Mouse (Mus musculus): ENCODE measurements around the gene Atf7. TPM values are rescaled to one million over a fixed set of nuclear protein-coding genes. Genes with fewer than 3 reads are reported as not detected.
A peak's percentile ranks its signal among the peaks of the same experiment; 100 is the strongest.
"Not testable (repeated sequence)": the region's sequence is repeated elsewhere in the genome, so short reads cannot be mapped to it uniquely, and the experiment has no call there.

Gene Atf7
- total RNA-seq (2021): 10 to 100 TPM; 35.3 to 39.2 TPM
- long read RNA-seq, experiment 1, full-length matches to known transcripts: 1 of 3 reads
- long read RNA-seq, experiment 1, partial matches to known transcripts: 0 of 3 reads
- long read RNA-seq, experiment 1, other reads (novel, unspliced or antisense): 2 of 3 reads
- long read RNA-seq, experiment 2, full-length matches to known transcripts: 5 of 6 reads
- long read RNA-seq, experiment 2, partial matches to known transcripts: 0 of 6 reads
- long read RNA-seq, experiment 2, other reads (novel, unspliced or antisense): 1 of 6 reads

DNA sequence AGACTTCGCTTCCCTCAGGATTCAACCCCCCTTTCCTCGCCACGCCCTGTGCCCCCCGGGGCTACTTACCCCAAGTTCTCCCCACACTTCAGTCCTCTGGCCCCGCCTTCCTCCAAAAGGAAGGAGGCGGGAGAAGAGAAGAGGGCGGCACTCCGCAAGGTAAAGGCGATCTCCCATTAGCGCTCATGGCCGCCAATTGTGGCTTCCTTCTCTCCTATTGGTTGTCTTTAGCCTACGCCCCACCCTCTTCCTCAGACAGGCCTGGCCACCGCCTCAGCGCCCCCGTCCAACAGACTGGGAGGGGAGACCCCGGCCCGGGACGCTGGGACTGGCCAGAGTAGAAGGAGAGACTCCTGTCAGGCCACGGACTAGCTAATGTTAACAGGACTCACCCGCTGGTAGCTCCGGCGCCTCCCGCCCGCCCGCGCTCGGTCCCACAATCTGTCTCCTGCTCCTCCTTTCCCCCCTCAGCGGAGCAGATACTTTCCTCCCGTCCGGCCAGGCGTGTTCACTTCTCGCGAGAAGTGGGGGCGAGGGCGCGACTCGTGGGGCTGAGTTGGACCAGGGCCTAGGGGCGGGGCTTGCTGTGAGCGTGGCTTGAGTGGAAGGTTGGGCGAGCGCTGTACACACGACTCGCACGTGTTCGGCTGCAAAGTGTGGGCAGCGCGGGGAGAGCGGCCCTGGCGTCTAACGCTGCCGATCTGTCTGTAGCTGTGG, at the start of gene Atf7, which contains the start of gene Gm28047:
TSS of gene Atf7 (minus strand) at position 495 of the 717 bp plus-strand sequence.
TSS of gene Gm28047 (minus strand) at position 98 of the 717 bp plus-strand sequence.
- DNase-seq (ENCODE audit: extremely low spot score in 1 of 2, low spot score in 2 of 2): peak; percentile 98
- TF ChIP-seq CTCF (IDR thresholded peaks at IDR 0.05): no peak
- H3K4me3 ChIP-seq: peak within 1 kb of the TSS; percentile 93
- peak within 1 kb of the TSS; percentile 97 for H3K27ac ChIP-seq
- intact Hi-C loops (cut with DNase I): loop anchor here (2.0 kb wide), 1 partner anchor 46 kb away; no protein-coding TSS in a partner anchor

DNA sequence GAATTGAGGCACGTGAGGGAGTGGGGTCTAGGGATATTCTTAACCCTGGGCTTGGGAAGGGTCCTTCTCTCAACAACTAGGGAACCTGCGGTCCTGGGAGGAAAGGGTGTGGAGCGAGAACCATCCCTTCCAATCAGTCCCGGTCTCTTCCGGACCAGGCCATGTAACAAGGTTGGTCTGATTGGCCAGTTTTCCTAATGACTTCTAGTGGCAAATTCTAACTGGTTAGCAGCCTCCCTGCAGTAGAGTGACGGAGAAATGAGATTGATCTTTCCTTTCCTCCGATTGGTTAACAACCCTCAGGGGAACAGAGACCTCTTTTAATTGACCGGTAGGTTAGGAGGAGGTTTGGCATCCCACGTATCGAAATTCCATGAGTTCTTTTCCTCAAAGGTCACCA, 48.3 kb upstream of the Atf7 start:
- DNase-seq (ENCODE audit: extremely low spot score in 1 of 2, low spot score in 2 of 2): no peak
- intact Hi-C loops (cut with DNase I): loop anchor here (10.0 kb wide), 1 partner anchor 599 kb away; the partner anchor contains the start of gene Eif4b
- Histone ChIP-seq H3K27ac (peak overlapping the region; percentile 98), H3K4me3 (peak overlapping the region; percentile 28)
- no peak for TF ChIP-seq CTCF (IDR thresholded peaks at IDR 0.05)

DNA sequence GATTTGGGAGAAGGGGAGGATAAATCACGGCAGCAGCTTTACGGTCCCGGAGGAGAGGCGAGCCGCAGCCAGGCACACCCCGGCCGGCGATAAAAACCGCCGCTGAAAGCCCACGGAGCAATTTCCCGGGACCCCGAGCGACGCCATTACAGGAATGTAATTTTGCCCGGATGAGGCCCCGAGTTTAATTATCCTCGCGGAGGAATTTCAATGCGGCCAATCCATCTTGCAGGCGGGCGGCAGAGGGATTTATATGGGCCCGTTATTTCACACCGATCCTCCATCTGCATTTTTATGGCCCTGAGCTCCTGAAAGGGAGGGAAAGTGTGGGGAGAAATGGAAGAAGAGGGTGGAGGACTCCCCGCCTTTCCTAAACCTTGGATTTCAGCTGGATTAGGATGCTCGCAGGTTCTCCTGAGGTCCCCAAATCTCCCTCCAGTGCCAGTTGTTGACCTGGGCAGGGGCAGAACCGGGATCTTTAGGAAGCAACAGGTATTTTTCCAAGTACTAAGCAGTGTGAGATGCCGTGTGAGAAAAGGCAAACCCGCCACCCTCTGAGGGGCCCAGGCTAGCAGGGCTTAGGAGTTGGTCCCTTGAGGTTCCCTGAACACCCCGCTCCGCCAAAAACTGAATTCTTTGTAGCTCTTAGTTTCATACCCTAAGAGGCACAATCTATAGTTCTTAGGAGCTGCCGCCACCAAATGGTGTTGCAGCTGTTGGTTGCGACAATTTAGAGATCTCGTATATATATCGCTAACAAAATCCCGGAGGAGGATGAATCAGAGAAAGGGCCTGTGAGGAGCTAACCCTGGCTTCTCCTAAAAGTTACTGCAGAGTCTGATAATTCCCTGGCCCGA, 47.2 kb upstream of the Atf7 start, which contains the start of gene Atp5g2:
TSS of gene Atp5g2 (minus strand) at position 138 of the 857 bp plus-strand sequence.
- intact Hi-C loops (cut with DNase I): loop anchor here (10.0 kb wide), 1 partner anchor 598 kb away; the partner anchor contains the start of gene Eif4b
- peak within 1 kb of the TSS; percentile 59 for H3K4me3 ChIP-seq
- DNase-seq (ENCODE audit: extremely low spot score in 1 of 2, low spot score in 2 of 2): peak in 1 of 2 experiments; percentile 32

DNA sequence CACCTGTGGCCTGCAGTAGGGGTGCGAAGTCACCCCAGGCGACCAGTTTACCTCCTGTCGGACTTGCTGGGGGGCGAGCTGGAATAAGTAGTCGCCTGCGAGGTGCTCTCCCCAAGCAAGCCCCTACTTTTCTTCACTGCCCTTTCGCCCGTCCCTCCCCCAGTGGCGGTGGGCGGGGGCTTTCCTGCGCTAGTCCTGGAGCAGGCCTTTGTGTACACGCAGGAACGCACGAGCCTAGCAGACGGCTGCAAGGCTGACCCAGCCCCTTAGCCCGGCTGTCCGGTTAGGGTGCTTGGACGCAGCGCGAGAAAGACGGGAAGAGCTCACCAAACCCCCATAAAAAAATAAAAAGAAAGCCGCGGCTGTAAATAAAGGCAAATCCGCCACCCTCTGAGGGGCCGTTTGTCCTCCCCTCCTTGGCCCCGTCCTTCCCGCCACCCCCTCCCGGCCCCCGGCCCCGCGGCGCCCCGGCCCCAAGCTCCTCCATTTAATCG, 46.5 kb upstream of the Atf7 start:
- H3K27ac ChIP-seq: peak overlapping the region; percentile 98
- intact Hi-C loops (cut with DNase I): loop anchor here (2.0 to 10.0 kb wide), 5 partner anchors 47 to 597 kb away; partner anchors contain the start of genes Atf7, Eif4b, Gm28047 and Tarbp2
- no peak for TF ChIP-seq CTCF (IDR thresholded peaks at IDR 0.05)
- peak overlapping the region; percentile 59 for H3K4me3 ChIP-seq
- DNase-seq (ENCODE audit: extremely low spot score in 1 of 2, low spot score in 2 of 2): peak; percentile 71 to 77

More for the DNA sequence above, 47.2 kb upstream of the Atf7 start, which contains the start of gene Atp5g2:
- H3K27ac ChIP-seq: peak within 1 kb of the TSS; percentile 98
- no peak for TF ChIP-seq CTCF (IDR thresholded peaks at IDR 0.05)

DNA sequence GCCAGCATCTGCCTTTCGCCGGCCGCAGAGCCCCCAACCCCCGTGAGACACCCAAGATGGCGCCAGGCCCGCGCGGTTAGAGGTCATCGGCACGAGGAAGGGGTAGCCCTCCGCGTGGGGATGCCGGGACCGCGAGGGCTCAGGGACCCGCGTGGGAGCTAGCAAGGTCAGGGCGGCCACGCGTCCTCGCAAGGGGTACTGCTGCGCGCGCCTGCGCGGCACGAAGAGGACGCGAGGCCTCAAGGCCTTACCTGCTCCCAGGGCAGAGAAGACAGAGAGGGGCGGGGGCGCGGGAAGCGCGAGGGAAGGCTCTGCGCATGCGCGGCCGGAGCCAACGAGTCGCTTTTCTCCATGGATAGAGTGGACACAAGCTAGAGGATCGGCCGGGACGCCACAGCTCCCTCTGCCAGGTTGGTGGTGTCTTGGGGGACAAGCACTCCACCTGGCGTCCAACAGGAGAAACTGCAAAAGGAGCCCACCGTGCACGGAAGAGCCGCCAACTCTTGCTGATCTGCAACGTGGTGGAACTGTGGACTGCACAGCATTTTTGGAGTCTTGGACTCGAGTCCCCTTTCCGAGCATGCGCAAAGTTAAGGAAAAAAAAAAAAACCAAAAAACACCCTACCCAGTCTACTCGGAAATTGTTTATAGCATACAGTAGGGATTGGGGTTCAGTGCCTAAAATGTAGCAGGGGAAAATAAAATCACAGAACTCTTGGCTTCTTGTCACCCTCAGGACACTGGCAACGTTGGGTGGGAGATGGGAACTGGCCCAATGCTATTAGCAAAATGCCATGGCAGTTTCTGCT, 45.7 kb upstream of the Atf7 start:
- DNase-seq (ENCODE audit: extremely low spot score in 1 of 2, low spot score in 2 of 2): peak; percentile 96 to 98
- Histone ChIP-seq H3K4me3 (peak overlapping the region; percentile 94), H3K27ac (peak overlapping the region; percentile 98)
- intact Hi-C loops (cut with DNase I): loop anchor here (2.0 to 10.0 kb wide), 5 partner anchors 46 to 596 kb away; partner anchors contain the start of genes Atf7, Eif4b, Gm28047 and Tarbp2
- TF ChIP-seq CTCF (IDR thresholded peaks at IDR 0.05): peak; percentile 98

DNA sequence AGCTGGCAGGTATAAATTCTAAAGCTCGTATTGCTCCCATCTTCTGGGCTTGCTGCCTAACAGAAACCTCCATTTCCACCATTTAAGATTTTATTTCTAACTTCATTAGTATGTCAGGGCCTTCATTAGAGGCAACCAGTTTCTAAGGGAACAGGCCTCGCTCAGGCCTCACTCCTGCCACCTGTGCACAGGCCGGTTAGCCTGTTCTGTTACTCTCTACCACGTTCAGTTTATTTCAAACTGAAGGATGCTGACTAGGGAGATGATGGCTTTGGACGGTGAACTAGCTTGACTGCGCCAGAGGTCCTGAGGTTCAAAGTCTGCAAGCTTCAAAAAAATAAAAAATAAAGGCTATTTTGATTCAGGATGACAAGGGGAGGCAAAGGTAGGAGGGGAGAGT, 45.0 kb upstream of the Atf7 start:
- DNase-seq (ENCODE audit: extremely low spot score in 1 of 2, low spot score in 2 of 2): no peak
- TF ChIP-seq CTCF (IDR thresholded peaks at IDR 0.05): no peak

DNA sequence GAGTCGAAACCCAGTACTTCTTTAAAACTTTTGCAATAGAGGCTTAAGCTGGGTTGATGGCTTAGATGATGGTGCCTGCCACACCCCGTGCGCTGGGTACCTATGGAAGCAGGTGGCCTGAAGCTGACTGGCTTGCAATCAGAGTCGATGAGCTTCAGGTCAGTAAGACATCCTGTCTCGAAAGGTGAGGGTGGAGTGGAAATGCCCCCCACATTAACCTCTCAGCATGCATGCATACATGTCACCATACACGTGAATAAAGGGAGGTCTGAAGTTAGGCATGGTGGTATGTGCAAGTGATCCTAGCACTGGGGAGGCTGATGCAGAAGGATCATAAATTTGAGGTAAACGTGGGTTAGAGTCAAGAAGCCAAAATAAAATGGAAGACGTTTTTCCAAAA, 44.3 kb upstream of the Atf7 start:
- intact Hi-C loops (cut with DNase I): no loop called here
- no peak overlapping the region for H3K27ac ChIP-seq

More for the DNA sequence above, 45.0 kb upstream of the Atf7 start:
- H3K27ac ChIP-seq: peak overlapping the region; percentile 97
- intact Hi-C loops (cut with DNase I): loop anchor here (2.0 to 10.0 kb wide), 5 partner anchors 45 to 595 kb away; partner anchors contain the start of genes Atf7, Eif4b, Gm28047 and Tarbp2
- peak overlapping the region; percentile 94 for H3K4me3 ChIP-seq

DNA sequence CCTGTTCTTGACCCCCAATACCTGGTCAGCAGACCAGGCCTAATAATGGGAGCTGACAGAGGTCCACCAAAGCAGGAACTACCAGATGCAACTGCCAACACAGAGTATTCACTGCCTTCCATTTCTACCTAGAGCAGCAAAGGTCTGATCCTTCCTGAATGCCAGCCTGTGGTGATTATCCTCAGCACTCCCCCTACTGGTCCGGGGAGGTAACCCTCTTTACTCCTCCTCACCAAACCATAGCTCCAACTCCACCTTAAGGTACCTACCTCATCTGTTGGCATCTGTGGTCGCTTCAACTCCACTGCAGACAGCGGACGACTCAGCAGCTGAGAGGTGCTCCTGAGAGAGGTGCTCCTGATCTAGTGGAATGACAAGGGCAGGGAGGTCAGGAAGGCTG, 40.2 kb upstream of the Atf7 start:
- intact Hi-C loops (cut with DNase I): no loop called here
- peak; percentile 54 to 56 for DNase-seq (ENCODE audit: extremely low spot score in 1 of 2, low spot score in 2 of 2)
- H3K4me3 ChIP-seq: no peak overlapping the region
- no peak overlapping the region for H3K27ac ChIP-seq
- TF ChIP-seq CTCF (IDR thresholded peaks at IDR 0.05): peak; percentile 73

More for the DNA sequence above, 44.3 kb upstream of the Atf7 start:
- no peak for TF ChIP-seq CTCF (IDR thresholded peaks at IDR 0.05)
- DNase-seq (ENCODE audit: extremely low spot score in 1 of 2, low spot score in 2 of 2): no peak
- peak overlapping the region; percentile 94 for H3K4me3 ChIP-seq

DNA sequence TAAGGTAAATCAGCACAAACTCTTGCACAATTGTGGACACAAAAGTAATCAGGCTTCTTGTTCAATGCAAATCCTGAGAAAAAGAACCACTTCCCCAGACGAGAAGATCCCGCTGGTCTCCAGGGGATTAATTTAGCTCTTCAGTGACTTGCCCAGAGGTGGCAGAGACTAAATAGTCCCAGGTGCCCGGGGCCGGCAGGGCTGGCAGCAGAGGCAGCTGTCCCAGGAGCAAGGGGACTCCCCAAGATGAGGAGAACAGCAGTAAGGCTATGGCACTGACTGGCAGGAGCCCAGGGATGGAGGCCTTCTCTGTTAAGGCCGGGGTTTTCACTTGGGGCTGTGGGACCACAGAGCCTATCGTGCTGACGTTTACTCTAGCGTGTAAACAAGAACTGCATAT, 38.6 kb upstream of the Atf7 start:
- intact Hi-C loops (cut with DNase I): no loop called here
- no peak overlapping the region for H3K27ac ChIP-seq
- no peak for TF ChIP-seq CTCF (IDR thresholded peaks at IDR 0.05)
- no peak overlapping the region for H3K4me3 ChIP-seq
- no peak for DNase-seq (ENCODE audit: extremely low spot score in 1 of 2, low spot score in 2 of 2)

DNA sequence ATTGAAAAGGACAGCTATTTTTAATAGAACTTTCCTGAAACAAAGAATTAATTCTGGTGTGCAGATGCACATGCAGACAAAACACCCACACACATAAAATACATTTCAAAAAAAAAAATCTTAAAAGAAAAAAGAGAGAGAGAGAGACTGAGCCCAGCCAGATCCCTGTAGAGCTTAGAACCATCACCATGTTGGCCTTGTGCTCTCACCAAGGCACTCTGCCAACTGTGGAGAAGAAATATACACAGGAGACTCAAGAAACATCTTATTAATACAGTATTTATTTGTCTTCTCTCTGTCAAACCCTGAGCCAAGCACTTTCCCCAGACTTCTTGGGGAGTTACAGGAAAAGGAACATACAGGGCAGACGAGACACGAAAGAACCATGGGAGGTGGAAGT, 37.3 kb upstream of the Atf7 start:
- DNase-seq (ENCODE audit: extremely low spot score in 1 of 2, low spot score in 2 of 2); intact Hi-C loops (cut with DNase I); H3K4me3 ChIP-seq; H3K27ac ChIP-seq: not testable (repeated sequence)

All from left cerebral cortex, adult 2 months (tissue).